Mouse (Mus musculus) CH12.LX (cell line): ENCODE measurements around the gene Csnk2a2. TPM values are rescaled to one million over a fixed set of nuclear protein-coding genes. Genes with fewer than 3 reads are reported as not detected.

ENCODE experiments used
- DNase-seq: peaks from one replicate; pipeline ENCODE4 v3.0.0-alpha.2; 2013; ENCODE audit errors: extremely low read depth
- H3K27ac ChIP-seq: 2 replicates; pipeline ENCODE4 v1.5.1; 2012; ENCODE audit warnings: low read depth, mild to moderate bottlenecking, control low read depth, moderate library complexity; ENCODE audit not compliant: insufficient read depth
- H3K27me3 ChIP-seq: replicated peaks from 2 replicates; pipeline ENCODE3; 2012; ENCODE audit warnings: inconsistent platforms
- H3K36me3 ChIP-seq, 2 experiments: replicated peaks in 1 of 2; 2 replicates each; pipeline versions ENCODE3 to v1.6.1; 2012; ENCODE audit warnings: inconsistent platforms in 1 of 2, low read length in 1 of 2, mild to moderate bottlenecking in 1 of 2, mixed read lengths in 1 of 2, moderate library complexity in 1 of 2; ENCODE audit not compliant: control insufficient read depth in 1 of 2, insufficient read depth in 1 of 2
- H3K4me1 ChIP-seq, 2 experiments: 2 replicates each; pipeline ENCODE4 v1.6.1; 2012; ENCODE audit warnings: inconsistent platforms in 1 of 2, moderate library complexity in 1 of 2; ENCODE audit not compliant: insufficient read depth in 2 of 2, control insufficient read depth in 1 of 2
- H3K4me2 ChIP-seq: 2 replicates; pipeline ENCODE4 v1.6.1; 2012; ENCODE audit warnings: low read depth, mild to moderate bottlenecking, control low read depth; ENCODE audit not compliant: poor library complexity, insufficient read depth, severe bottlenecking
- H3K4me3 ChIP-seq, 3 experiments: fragments of 150-350 bp in 1 of 3; sonication (generic) in 1 of 3; replicated peaks in 1 of 3; 2 replicates each; pipeline versions ENCODE3 to v1.5.1; 2011 to 2012; ENCODE audit warnings: low read depth in 2 of 3, low read length in 2 of 3, mild to moderate bottlenecking in 2 of 3, moderate library complexity in 2 of 3, control low read depth in 1 of 3, improper control_type of control experiment in 1 of 3, inconsistent platforms in 1 of 3, mixed read lengths in 1 of 3; ENCODE audit not compliant: poor library complexity in 1 of 3
- H3K79me2 ChIP-seq: replicated peaks from 2 replicates; pipeline ENCODE4 v1.6.1; 2012; ENCODE audit warnings: mild to moderate bottlenecking, moderate library complexity; ENCODE audit not compliant: control insufficient read depth, poor library complexity, insufficient read depth, severe bottlenecking; ENCODE audit errors: extremely low read depth
- H3K9ac ChIP-seq: 2 replicates; pipeline ENCODE4 v1.6.1; 2012; ENCODE audit warnings: low read depth, mild to moderate bottlenecking, control low read depth, moderate library complexity; ENCODE audit not compliant: insufficient read depth
- H3K9me3 ChIP-seq: replicated peaks from 2 replicates; pipeline ENCODE3; 2012; ENCODE audit warnings: low read length, inconsistent platforms, mixed read lengths
- CHD1 ChIP-seq: IDR thresholded peaks from 2 replicates; pipeline ENCODE4 v1.6.1; 2012; ENCODE audit warnings: low read depth, low read length, improper control_type of control experiment, inconsistent platforms
- JUND ChIP-seq: conservative IDR thresholded peaks from 2 replicates; pipeline ENCODE4 v1.6.1; 2011; ENCODE audit warnings: low read depth, low read length, improper control_type of control experiment
- MAFK ChIP-seq: IDR thresholded peaks from 2 replicates; pipeline ENCODE4 v1.6.1; 2011; ENCODE audit warnings: low read length, improper control_type of control experiment; ENCODE audit not compliant: insufficient replicate concordance
- MAX ChIP-seq: IDR thresholded peaks from 2 replicates; pipeline ENCODE4 v1.6.1; 2011; ENCODE audit warnings: low read length, improper control_type of control experiment
- RAD21 ChIP-seq: IDR thresholded peaks from 2 replicates; pipeline ENCODE4 v1.6.1; 2011; ENCODE audit warnings: low read depth, mild to moderate bottlenecking, low read length, improper control_type of control experiment, moderate library complexity
- RCOR1 ChIP-seq: conservative IDR thresholded peaks from 2 replicates; pipeline ENCODE4 v1.6.1; 2012; ENCODE audit warnings: low read depth, mild to moderate bottlenecking, inconsistent platforms, low read length, improper control_type of control experiment
- ZC3H11A ChIP-seq: IDR thresholded peaks from 2 replicates; pipeline ENCODE4 v1.6.1; 2012; ENCODE audit warnings: low read depth, mild to moderate bottlenecking, inconsistent platforms, low read length, improper control_type of control experiment
- ZNF384 ChIP-seq: IDR thresholded peaks from 2 replicates; pipeline ENCODE4 v1.6.1; 2012; ENCODE audit warnings: low read depth, low read length, improper control_type of control experiment, inconsistent platforms
- dilution Hi-C: fragments of 300-500 bp; cut with MboI; formaldehyde crosslinking; loops from 2 replicates; pipeline ENCODE4 v1.14.3; 2020; ENCODE audit warnings: low sequenced_read_pairs; ENCODE audit not compliant: extremely low pct_unique_long_range_greater_than_20kb, extremely low pct_ligation_motif_present
- in situ Hi-C: fragments of 300-500 bp; cut with MboI; formaldehyde crosslinking; loops from 3 replicates; pipeline ENCODE4 v1.14.3; 2019; ENCODE audit warnings: low sequenced_read_pairs, low pct_ligation_motif_present, low pct_unique_long_range_greater_than_20kb, mixed read lengths
- polyA plus RNA-seq: library from polyadenylated mRNA; unstranded; fragments of >175 nt; gene quantifications from 2 replicates; pipeline ENCODE4 v1.2.1, GENCODE M21; 2012; ENCODE audit warnings: low read depth; ENCODE audit not compliant: insufficient read length
- total RNA-seq, 2 experiments: library from RNA; depleted of rRNA; stranded (reverse); fragments of 300-350 nt in 1 of 2; fragments of >200 nt in 1 of 2; gene quantifications; 2 replicates each; pipeline ENCODE4 v1.2.3; 2012 to 2014

The Csnk2a2 gene
- total and polyA plus RNA-seq, 3 experiments, result 32.1 to 126 (median 51.7) TPM

DNA sequence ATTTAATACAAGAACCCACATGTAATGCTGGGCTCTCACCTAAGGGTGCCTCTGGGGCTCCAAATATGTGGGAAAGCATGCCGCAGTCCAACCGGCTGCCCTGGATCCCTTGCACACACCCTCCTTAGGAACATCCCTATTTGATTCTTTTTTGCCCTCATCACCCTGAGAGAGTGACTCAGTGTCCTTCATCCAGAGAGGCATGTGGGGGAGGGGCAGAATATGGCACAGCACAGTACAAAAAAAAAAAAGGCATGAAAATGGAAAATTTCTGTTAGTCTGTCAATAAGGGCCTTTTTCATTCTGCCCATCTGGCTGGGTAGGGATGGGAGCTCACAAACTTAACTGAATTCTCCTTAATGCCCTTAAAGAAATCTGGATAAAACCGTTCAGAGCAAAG lies 8.0 kb upstream of the Csnk2a2 start:
- H3K27me3 ChIP-seq, result peaks cover 5% of the 10 kb centered on the region
- H3K4me1 ChIP-seq, result no peaks in the 10 kb centered on the region; a peak in 1 of 4 replicates
- no peaks in the 10 kb centered on the region for H3K36me3 ChIP-seq
- no peak for DNase-seq
- in situ Hi-C loops, result no loop called here
- no peak overlapping the region for H3K4me3 ChIP-seq
- no peaks in the 10 kb centered on the region for H3K9me3 ChIP-seq
- no peak overlapping the region for H3K9ac ChIP-seq
- H3K27ac ChIP-seq, result no peak overlapping the region
- no peak overlapping the region for H3K4me2 ChIP-seq
- no peaks in the 10 kb centered on the region for H3K79me2 ChIP-seq
- dilution Hi-C loops, result no loop called here
- no peak for TF ChIP-seq MAFK
- no peak for TF ChIP-seq ZC3H11A
- no peak for TF ChIP-seq ZNF384
- no peak for TF ChIP-seq RAD21

DNA sequence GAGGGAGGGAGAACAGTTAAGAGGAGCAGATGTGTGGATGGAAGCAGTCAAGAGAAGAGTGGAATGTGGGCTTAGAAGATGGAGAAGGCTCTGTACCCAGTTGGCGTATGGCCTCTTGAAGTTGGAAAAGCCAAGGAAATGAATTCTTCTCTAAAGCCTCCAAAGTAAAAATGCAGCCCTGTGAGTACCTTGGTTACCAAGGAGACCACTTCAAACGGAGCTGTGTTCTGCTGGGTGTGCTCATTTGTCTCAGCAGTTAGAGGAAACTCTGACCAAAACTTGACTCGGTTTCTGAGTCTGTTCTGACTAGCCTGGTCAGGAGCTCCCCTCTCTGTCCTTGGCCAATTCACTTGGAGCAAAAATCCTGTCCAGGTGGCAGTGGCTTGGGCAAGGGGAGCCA lies 6.6 kb upstream of the Csnk2a2 start:
- H3K36me3 ChIP-seq, result no peaks in the 10 kb centered on the region
- peaks cover 5% of the 10 kb centered on the region for H3K27me3 ChIP-seq
- dilution Hi-C loops, result no loop called here
- H3K9me3 ChIP-seq, result no peaks in the 10 kb centered on the region
- H3K79me2 ChIP-seq, result no peaks in the 10 kb centered on the region
- H3K9ac ChIP-seq, result no peak overlapping the region
- H3K4me2 ChIP-seq, result no peak overlapping the region; the same call in 1 of the 2 replicates
- no peak for DNase-seq
- TF ChIP-seq MAX (no peak), RAD21 (no peak)
- H3K4me1 ChIP-seq, result no peaks in the 10 kb centered on the region; a peak in 1 of 4 replicates
- in situ Hi-C loops, result no loop called here
- H3K27ac ChIP-seq, result no peak overlapping the region
- H3K4me3 ChIP-seq, result no peak overlapping the region

DNA sequence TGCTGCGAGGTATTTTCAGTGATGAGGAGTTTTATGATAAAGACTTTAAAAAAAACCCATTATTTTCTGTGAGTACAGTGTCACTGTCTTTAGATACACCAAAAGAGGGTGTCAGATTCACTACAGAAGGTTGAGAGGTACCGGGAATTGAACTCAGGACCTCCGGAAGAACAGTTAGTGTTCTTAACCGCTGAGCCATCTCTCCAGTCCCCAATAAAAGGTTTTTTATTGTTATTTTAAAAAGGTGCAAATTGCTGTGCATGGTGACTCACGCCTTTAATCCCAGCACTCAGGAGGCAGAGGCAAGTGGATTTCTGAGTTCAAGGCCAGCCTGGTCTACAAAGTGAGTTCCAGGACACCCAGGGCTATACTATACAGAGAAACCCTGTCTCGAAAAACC lies 5.6 kb upstream of the Csnk2a2 start:
- Histone ChIP-seq H3K9ac (no peak overlapping the region), H3K27me3 (peaks cover under 1% of the 10 kb centered on the region), H3K4me2 (no peak overlapping the region), H3K79me2 (no peaks in the 10 kb centered on the region), H3K36me3 (no peaks in the 10 kb centered on the region)
- in situ Hi-C loops (no loop called here), dilution Hi-C loops (no loop called here)
- TF ChIP-seq ZNF384 (no peak), JUND (no peak), MAX (no peak), RCOR1 (no peak), CHD1 (no peak)
- TF ChIP-seq, all 38 proteins: peak for 0
- Histone ChIP-seq H3K4me1 (no peaks in the 10 kb centered on the region; a peak in 1 of 4 replicates), H3K27ac (no peak overlapping the region), H3K4me3 (no peak overlapping the region), H3K9me3 (no peaks in the 10 kb centered on the region)
- no peak for DNase-seq
